Mouse (Mus musculus): ENCODE results near the gene Cdkn1a.

DNA sequence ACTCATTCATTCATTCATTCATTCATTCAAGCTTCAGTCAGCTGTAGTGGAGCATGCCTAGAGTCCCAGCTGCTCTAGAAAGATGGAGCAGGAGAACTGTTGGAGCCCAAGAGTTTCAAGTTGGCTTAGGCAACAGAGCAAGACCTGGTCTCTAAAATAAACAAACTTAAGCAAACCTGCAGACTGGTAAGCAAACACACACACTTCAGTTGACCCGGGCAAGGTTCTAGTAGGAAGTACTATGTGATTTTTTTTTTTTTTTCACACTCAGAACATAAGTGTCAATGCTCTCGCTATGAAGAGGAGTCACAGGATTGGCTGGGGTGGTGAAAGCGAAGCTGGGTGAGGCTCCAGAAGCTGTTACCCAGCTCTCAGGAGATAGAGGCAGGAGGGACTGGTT, 31.2 kb upstream of the Cdkn1a start:
- no peak for TF ChIP-seq POLR2A (IDR thresholded peaks at IDR 0.05; ENCODE audit: low read depth, low read length)
- TF ChIP-seq ETS1 (conservative IDR thresholded peaks at IDR 0.05; ENCODE audit: low read depth, low read length), result no peak
- no peak for TF ChIP-seq MAX (IDR thresholded peaks at IDR 0.05; ENCODE audit: low read length)
- no peak for TF ChIP-seq USF1 (IDR thresholded peaks at IDR 0.05; ENCODE audit: low read depth, low read length)
- no peak for TF ChIP-seq CTCF (conservative IDR thresholded peaks at IDR 0.05 in 1 of 2, IDR thresholded peaks at IDR 0.05 in 1 of 2; ENCODE audit: low read depth in 2 of 2, low read length in 2 of 2)
- TF ChIP-seq CHD2 (IDR thresholded peaks at IDR 0.05; ENCODE audit: low read length), result no peak
